Mouse (Mus musculus) T-cell, adult 2 months (primary cell): Measurements from ENCODE around the gene Atf7.
"Not testable (repeated sequence)": the region's sequence is repeated elsewhere in the genome, so short reads cannot be mapped to it uniquely, and the experiment has no call there.

ENCODE experiments used
- DNase-seq: peaks from one replicate; pipeline ENCODE4 v3.0.0; 2022; ENCODE audit warnings: low spot score

The Atf7 gene

GRCm38 (mm10) chr15:102624970-102625686 is at the start of gene Atf7, which contains the start of gene Gm28047:
Atf7 (minus strand) TSS chr15:102625464.
Gm28047 (minus strand) TSS chr15:102625067.
- DNase-seq = peak; percentile 99

- no peak for DNase-seq
These were observed 48.3 kb upstream of the Atf7 start for GRCm38 (mm10) chr15:102673548-102673947.

- DNase-seq = no peak
These were observed 47.2 kb upstream of the Atf7 start, which contains the start of gene Atp5g2 for GRCm38 (mm10) chr15:102672215-102673071. Atp5g2 (minus strand) TSS chr15:102672352.

- DNase-seq = peak; percentile 46
These were observed 46.5 kb upstream of the Atf7 start for GRCm38 (mm10) chr15:102671721-102672214.

- DNase-seq = peak; percentile 97
These were observed 45.7 kb upstream of the Atf7 start for GRCm38 (mm10) chr15:102670767-102671575.

GRCm38 (mm10) chr15:102670281-102670680 is 45.0 kb upstream of the Atf7 start:
- DNase-seq = no peak

GRCm38 (mm10) chr15:102669571-102669970 is 44.3 kb upstream of the Atf7 start:
- DNase-seq = no peak

GRCm38 (mm10) chr15:102665494-102665893 is 40.2 kb upstream of the Atf7 start:
- DNase-seq = peak; percentile 67

GRCm38 (mm10) chr15:102663825-102664224 is 38.6 kb upstream of the Atf7 start:
- DNase-seq = no peak

GRCm38 (mm10) chr15:102662601-102663000 is 37.3 kb upstream of the Atf7 start:
- not testable (repeated sequence) for DNase-seq

- DNase-seq = no peak
These were observed 32.7 kb upstream of the Atf7 start for GRCm38 (mm10) chr15:102657926-102658381.

GRCm38 (mm10) chr15:102656658-102657057 is 31.4 kb upstream of the Atf7 start:
- DNase-seq = no peak

GRCm38 (mm10) chr15:102651928-102652660 is 26.8 kb upstream of the Atf7 start:
- DNase-seq = not testable (repeated sequence)

GRCm38 (mm10) chr15:102651107-102651506 is 25.8 kb upstream of the Atf7 start:
- DNase-seq = no peak

GRCm38 (mm10) chr15:102635817-102636216 is 10.6 kb upstream of the Atf7 start:
- no peak for DNase-seq

- DNase-seq = no peak
These were observed 9.4 kb upstream of the Atf7 start for GRCm38 (mm10) chr15:102634684-102635083.

- no peak for DNase-seq
These were observed 407 bp upstream of the Atf7 start for GRCm38 (mm10) chr15:102625687-102626055.

GRCm38 (mm10) chr15:102624291-102624969 is 834 bp downstream of the Atf7 start:
- no peak for DNase-seq

GRCm38 (mm10) chr15:102623121-102623520 is 2.1 kb downstream of the Atf7 start:
- DNase-seq = no peak

- no peak for DNase-seq
These were observed 2.7 kb downstream of the Atf7 start for GRCm38 (mm10) chr15:102622536-102622935.

GRCm38 (mm10) chr15:102620765-102621164 is 4.5 kb downstream of the Atf7 start:
- DNase-seq = no peak
